Mouse (Mus musculus) embryonic facial prominence, embryonic 13.5 days (tissue): Measurements from ENCODE around the gene Npas3. TPM values are rescaled to one million over a fixed set of nuclear protein-coding genes. Genes with fewer than 3 reads are reported as not detected.

Experiments
- ATAC-seq: fragments of 200-750 bp; cut with Nextera tagmentation; 2 replicates; pipeline ENCODE4 v1.8.0; 2017; ENCODE audit warnings: low read depth; ENCODE audit not compliant: insufficient number of reproducible peaks, insufficient read depth, low FRiP score, low TSS enrichment
- H3K27ac ChIP-seq: fragments of 300-500 bp; sonication (generic); 2 replicates; pipeline ENCODE4 v1.5.1; 2015; ENCODE audit warnings: moderate library complexity, mild to moderate bottlenecking, inconsistent platforms
- H3K27me3 ChIP-seq: fragments of 300-500 bp; sonication (generic); 2 replicates; pipeline ENCODE4 v1.6.1; 2015; ENCODE audit warnings: mild to moderate bottlenecking, inconsistent platforms
- H3K36me3 ChIP-seq: fragments of 300-500 bp; sonication (generic); 2 replicates; pipeline ENCODE4 v1.6.1; 2015; ENCODE audit warnings: mild to moderate bottlenecking, inconsistent platforms
- H3K4me1 ChIP-seq: fragments of 300-500 bp; sonication (generic); 2 replicates; pipeline ENCODE4 v1.6.1; 2015; ENCODE audit warnings: inconsistent platforms
- H3K4me2 ChIP-seq: fragments of 300-500 bp; sonication (generic); 2 replicates; pipeline ENCODE4 v1.6.1; 2015; ENCODE audit warnings: moderate library complexity, mild to moderate bottlenecking, inconsistent platforms
- H3K4me3 ChIP-seq: fragments of 300-500 bp; sonication (generic); 2 replicates; pipeline ENCODE4 v1.5.1; 2015; ENCODE audit warnings: mild to moderate bottlenecking, inconsistent platforms
- H3K9ac ChIP-seq: fragments of 300-500 bp; sonication (generic); 2 replicates; pipeline ENCODE4 v1.6.1; 2015; ENCODE audit warnings: mild to moderate bottlenecking, inconsistent platforms
- H3K9me3 ChIP-seq: fragments of 300-500 bp; sonication (generic); 2 replicates; pipeline ENCODE4 v1.6.1; 2016; ENCODE audit warnings: inconsistent platforms
- WGBS: fragments of 180-500 bp; shearing (Covaris S2); methylation state at CpG from one replicate; pipeline ENCODE4 v1.1.7; 2015; ENCODE audit warnings: mixed read lengths; 5-methylcytosine and 5-hydroxymethylcytosine counted together
- polyA plus RNA-seq: library from polyadenylated mRNA; unstranded; fragments of >200 nt; fragmentation: Nextera tagmentation; extraction: Ambion mirVana; gene quantifications from 2 replicates; pipeline ENCODE4 v1.2.1, GENCODE M21; 2015

Gene Npas3
- polyA plus RNA-seq, 1 experiment from 2014 or later = 4.3 TPM

DNA sequence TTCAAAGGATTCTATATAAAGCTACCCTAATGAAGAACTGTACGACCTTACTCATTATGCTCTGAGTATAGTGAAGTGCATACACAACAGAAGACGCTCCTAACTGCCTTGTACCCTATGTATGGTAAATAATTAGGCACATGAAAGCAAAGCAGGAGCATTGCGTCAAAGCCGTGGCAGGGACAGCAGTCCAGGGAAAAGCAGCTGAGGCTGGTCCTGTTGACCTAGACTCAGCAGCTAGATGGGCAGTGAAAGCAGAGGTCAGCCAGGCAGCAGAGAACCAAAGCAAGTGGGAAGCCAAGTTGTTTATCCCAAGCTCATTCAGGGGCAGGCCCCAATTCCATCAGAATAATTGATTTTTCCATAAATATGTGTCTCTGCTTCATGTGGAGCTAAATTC, 574.4 kb downstream of the Npas3 start:
- no peak overlapping the region for H3K4me2 ChIP-seq
- H3K9ac ChIP-seq = no peak overlapping the region
- no peak overlapping the region for H3K27ac ChIP-seq
- WGBS = 77% methylated on average over 4 of the region's 4 CpGs
- H3K36me3 ChIP-seq = no peaks in the 10 kb centered on the region
- ATAC-seq = no peak
- peaks cover 13% of the 10 kb centered on the region for H3K4me1 ChIP-seq
- no peaks in the 10 kb centered on the region for H3K9me3 ChIP-seq
- H3K27me3 ChIP-seq = no peaks in the 10 kb centered on the region
- H3K4me3 ChIP-seq = no peak overlapping the region

GRCm38 (mm10) chr12:53825251-53825650, 576.8 kb downstream of the Npas3 start:
- Histone ChIP-seq H3K27ac (no peak overlapping the region), H3K9me3 (no peaks in the 10 kb centered on the region), H3K36me3 (no peaks in the 10 kb centered on the region), H3K4me3 (no peak overlapping the region), H3K4me1 (peaks cover 13% of the 10 kb centered on the region), H3K9ac (no peak overlapping the region), H3K27me3 (0 out of 2 replicates have a peak, but pooled peaks cover 8% of the 10 kb centered on the region), H3K4me2 (no peak overlapping the region)
- no peak for ATAC-seq

- no peak overlapping the region for H3K9ac ChIP-seq
These were observed 577.6 kb downstream of the Npas3 start for GRCm38 (mm10) chr12:53825898-53826605.

DNA sequence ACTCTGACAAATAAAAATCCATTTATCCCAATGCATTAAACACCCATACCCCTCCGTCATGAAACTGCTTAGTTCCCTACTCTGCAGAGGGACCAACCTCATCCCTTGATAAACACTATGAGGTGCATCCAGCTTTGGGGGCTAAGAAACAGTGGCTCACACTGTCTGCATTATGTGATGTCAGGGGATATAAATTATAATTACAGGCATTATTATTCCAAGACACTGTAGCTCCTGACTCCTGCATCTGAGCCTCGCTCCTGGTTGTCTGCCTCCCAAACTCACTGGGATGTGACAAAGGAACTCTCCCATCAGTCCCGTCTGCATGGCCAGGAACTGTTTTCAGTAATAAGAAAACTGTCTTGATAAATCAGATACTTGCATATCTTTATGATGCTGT, 578.3 kb downstream of the Npas3 start:
- H3K9ac ChIP-seq = no peak overlapping the region
- WGBS = 42% methylated on average over 3 of the region's 3 CpGs

More at GRCm38 (mm10) chr12:53825898-53826605, 577.6 kb downstream of the Npas3 start:
- no peaks in the 10 kb centered on the region for H3K36me3 ChIP-seq
- H3K4me2 ChIP-seq = no peak overlapping the region
- H3K9me3 ChIP-seq = no peaks in the 10 kb centered on the region
- H3K4me3 ChIP-seq = no peak overlapping the region
- no peak for ATAC-seq
- H3K27me3 ChIP-seq = 0 out of 2 replicates have a peak, but pooled peaks cover 8% of the 10 kb centered on the region
- H3K27ac ChIP-seq = peak overlapping the region; percentile 24; the same call in 1 of the 2 replicates
- WGBS = 32% methylated on average over 12 of the region's 12 CpGs
- peaks cover 13% of the 10 kb centered on the region for H3K4me1 ChIP-seq

GRCm38 (mm10) chr12:53832590-53832989, 584.1 kb downstream of the Npas3 start:
- Histone ChIP-seq H3K36me3 (no peaks in the 10 kb centered on the region), H3K9me3 (no peaks in the 10 kb centered on the region), H3K27me3 (0 out of 2 replicates have a peak, but pooled peaks cover 8% of the 10 kb centered on the region), H3K4me3 (no peak overlapping the region), H3K9ac (no peak overlapping the region), H3K4me2 (0 out of 2 replicates have a peak overlapping the region, but pooled peaks have one; percentile 1), H3K4me1 (peaks cover 29% of the 10 kb centered on the region), H3K27ac (peak overlapping the region; percentile 52; the same call in 1 of the 2 replicates)
- ATAC-seq = no peak
- WGBS = 34% methylated on average over 6 of the region's 6 CpGs

More for the DNA sequence above, 578.3 kb downstream of the Npas3 start:
- H3K4me3 ChIP-seq = no peak overlapping the region
- no peak overlapping the region for H3K27ac ChIP-seq
- H3K36me3 ChIP-seq = no peaks in the 10 kb centered on the region
- H3K9me3 ChIP-seq = no peaks in the 10 kb centered on the region
- no peak overlapping the region for H3K4me2 ChIP-seq
- no peak for ATAC-seq
- H3K27me3 ChIP-seq = 0 out of 2 replicates have a peak, but pooled peaks cover 8% of the 10 kb centered on the region
- H3K4me1 ChIP-seq = peaks cover 15% of the 10 kb centered on the region

GRCm38 (mm10) chr12:53833348-53833747, 584.9 kb downstream of the Npas3 start:
- no peak overlapping the region for H3K4me2 ChIP-seq
- WGBS = 49% methylated on average over 2 of the region's 2 CpGs
- H3K4me3 ChIP-seq = no peak overlapping the region
- H3K36me3 ChIP-seq = no peaks in the 10 kb centered on the region
- no peak overlapping the region for H3K27ac ChIP-seq
- H3K9ac ChIP-seq = no peak overlapping the region
- H3K27me3 ChIP-seq = 0 out of 2 replicates have a peak, but pooled peaks cover 8% of the 10 kb centered on the region
- H3K9me3 ChIP-seq = no peaks in the 10 kb centered on the region
- ATAC-seq = no peak
- peaks cover 35% of the 10 kb centered on the region for H3K4me1 ChIP-seq

- 75% methylated on average over 27 of the region's 27 CpGs for WGBS
- no peak for ATAC-seq
These were observed 587.7 kb downstream of the Npas3 start for GRCm38 (mm10) chr12:53836031-53836790.

GRCm38 (mm10) chr12:53837408-53837807, 588.9 kb downstream of the Npas3 start:
- no peaks in the 10 kb centered on the region for H3K9me3 ChIP-seq
- WGBS = 71% methylated on average over 15 of the region's 15 CpGs
- H3K9ac ChIP-seq = no peak overlapping the region
- H3K27ac ChIP-seq = no peak overlapping the region
- H3K27me3 ChIP-seq = no peaks in the 10 kb centered on the region
- ATAC-seq = no peak
- H3K4me2 ChIP-seq = no peak overlapping the region
- H3K4me3 ChIP-seq = no peak overlapping the region
- no peaks in the 10 kb centered on the region for H3K36me3 ChIP-seq
- peaks cover 33% of the 10 kb centered on the region for H3K4me1 ChIP-seq

More at GRCm38 (mm10) chr12:53836031-53836790, 587.7 kb downstream of the Npas3 start:
- no peak overlapping the region for H3K4me3 ChIP-seq
- no peak overlapping the region for H3K9ac ChIP-seq
- H3K9me3 ChIP-seq = no peaks in the 10 kb centered on the region
- H3K36me3 ChIP-seq = no peaks in the 10 kb centered on the region
- H3K27ac ChIP-seq = no peak overlapping the region
- H3K27me3 ChIP-seq = no peaks in the 10 kb centered on the region
- H3K4me1 ChIP-seq = peaks cover 38% of the 10 kb centered on the region
- no peak overlapping the region for H3K4me2 ChIP-seq

DNA sequence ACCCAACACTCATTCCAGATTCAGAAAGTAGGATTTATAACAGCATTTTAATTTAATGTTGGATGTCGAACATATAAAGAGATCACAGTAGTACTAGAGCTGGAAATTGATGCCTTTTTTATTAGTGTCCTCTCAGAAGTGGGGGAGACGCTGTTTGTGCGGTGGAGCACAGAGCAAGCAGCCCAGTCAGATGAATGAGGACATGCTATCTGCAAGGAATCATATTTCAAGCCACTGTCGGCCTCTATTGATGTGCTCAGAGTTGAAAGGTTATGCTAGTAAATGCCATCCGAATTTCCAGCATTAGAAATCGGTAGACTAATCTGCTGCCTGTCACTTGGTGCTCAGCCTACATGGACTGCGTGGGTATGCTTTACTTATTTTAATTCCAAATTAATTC, 590.1 kb downstream of the Npas3 start:
- H3K27ac ChIP-seq = no peak overlapping the region
- 17% methylated on average over 7 of the region's 7 CpGs for WGBS
- H3K4me2 ChIP-seq = no peak overlapping the region
- H3K9me3 ChIP-seq = no peaks in the 10 kb centered on the region
- peaks cover 23% of the 10 kb centered on the region for H3K4me1 ChIP-seq
- H3K36me3 ChIP-seq = no peaks in the 10 kb centered on the region
- H3K4me3 ChIP-seq = no peak overlapping the region
- no peaks in the 10 kb centered on the region for H3K27me3 ChIP-seq
- ATAC-seq = no peak
- no peak overlapping the region for H3K9ac ChIP-seq

DNA sequence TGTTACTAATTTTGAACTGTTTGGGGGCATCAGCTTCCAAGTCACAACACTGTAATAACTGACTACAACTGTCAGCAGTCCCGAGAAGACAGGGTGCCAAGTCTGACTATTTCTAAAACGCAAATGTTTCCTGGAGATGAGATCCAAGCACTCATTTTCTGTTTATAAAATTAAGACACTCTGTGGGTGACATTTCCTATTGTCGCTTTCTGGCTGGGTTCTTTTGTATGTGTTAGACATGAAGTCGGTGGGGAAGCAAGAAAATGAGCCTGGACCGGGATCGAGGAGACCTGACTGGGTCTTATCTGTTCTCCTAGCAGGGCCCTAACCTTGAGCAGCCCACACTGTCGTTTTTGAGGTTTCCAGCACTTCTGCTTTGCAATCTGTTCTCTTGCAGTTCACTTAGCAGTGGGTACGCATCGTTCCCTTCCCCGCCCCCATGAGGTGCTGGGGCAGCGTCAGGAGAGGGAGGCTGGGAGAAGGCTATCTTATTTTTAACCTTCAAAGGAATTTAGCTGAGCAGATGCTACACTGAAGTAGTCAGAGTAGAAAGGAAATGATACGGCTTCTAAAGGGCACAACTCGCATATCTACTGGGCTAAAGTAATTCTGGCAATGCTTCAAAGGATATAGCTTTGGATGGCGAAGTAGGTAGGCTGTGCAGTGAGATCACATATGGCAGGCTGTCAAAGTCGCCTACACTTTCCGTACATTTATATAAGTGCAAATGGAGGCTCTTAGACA, 593.6 kb downstream of the Npas3 start:
- WGBS = 71% methylated on average over 16 of the region's 16 CpGs
- no peak for ATAC-seq
- H3K9me3 ChIP-seq = no peaks in the 10 kb centered on the region
- H3K36me3 ChIP-seq = no peaks in the 10 kb centered on the region
- no peak overlapping the region for H3K4me2 ChIP-seq
- H3K4me1 ChIP-seq = peaks cover 21% of the 10 kb centered on the region
- no peaks in the 10 kb centered on the region for H3K27me3 ChIP-seq
- H3K9ac ChIP-seq = no peak overlapping the region
- no peak overlapping the region for H3K4me3 ChIP-seq
- no peak overlapping the region for H3K27ac ChIP-seq

GRCm38 (mm10) chr12:53843626-53844025, 595.1 kb downstream of the Npas3 start:
- no peak overlapping the region for H3K4me3 ChIP-seq
- H3K9me3 ChIP-seq = no peaks in the 10 kb centered on the region
- H3K4me1 ChIP-seq = peaks cover 15% of the 10 kb centered on the region; the same call in 1 of the 2 replicates
- no peaks in the 10 kb centered on the region for H3K36me3 ChIP-seq
- H3K9ac ChIP-seq = no peak overlapping the region
- WGBS = 55% methylated on average over 3 of the region's 3 CpGs
- no peak overlapping the region for H3K27ac ChIP-seq
- no peak overlapping the region for H3K4me2 ChIP-seq
- no peak for ATAC-seq
- no peaks in the 10 kb centered on the region for H3K27me3 ChIP-seq
